Mouse (Mus musculus): Measurements from ENCODE around the gene Col1a2.

GRCm38 (mm10) chr6:4505158-4505997, 764 bp downstream of the Col1a2 start:
- TF ChIP-seq CTCF (IDR thresholded peaks at IDR 0.05 in 2 of 3, conservative IDR thresholded peaks at IDR 0.05 in 1 of 3; ENCODE audit: control insufficient read depth in 1 of 3, insufficient read depth in 1 of 3, low read depth in 2 of 3, low read length in 3 of 3, poor library complexity in 1 of 3, severe bottlenecking in 1 of 3) (no peak), MYB (IDR thresholded peaks at IDR 0.05; ENCODE audit: low read depth, low read length) (no peak), MEF2A (IDR thresholded peaks at IDR 0.05; ENCODE audit: extremely low read depth, insufficient replicate concordance, low read depth, low read length, poor library complexity, severe bottlenecking) (no peak), GABPA (IDR thresholded peaks at IDR 0.05; ENCODE audit: low read depth, low read length) (no peak), HCFC1 (IDR thresholded peaks at IDR 0.05; ENCODE audit: low read depth, low read length) (no peak), MAX (IDR thresholded peaks at IDR 0.05; ENCODE audit: low read length) (no peak), MAFK (IDR thresholded peaks at IDR 0.05; ENCODE audit: borderline replicate concordance, low read depth, low read length) (no peak), E2F4 (IDR thresholded peaks at IDR 0.05; ENCODE audit: borderline replicate concordance, low read depth, low read length) (no peak), CHD1 (IDR thresholded peaks at IDR 0.05; ENCODE audit: low read depth, low read length) (no peak), KAT2A (conservative IDR thresholded peaks at IDR 0.05; ENCODE audit: low read depth, low read length) (no peak), POLR2AphosphoS5 (IDR thresholded peaks at IDR 0.05; ENCODE audit: borderline replicate concordance, low read depth, low read length) (no peak), POLR2A (IDR thresholded peaks at IDR 0.05; ENCODE audit: control insufficient read depth in 1 of 2, insufficient read depth in 1 of 2, low read depth in 1 of 2, low read length in 2 of 2, poor library complexity in 1 of 2) (no peak), UBTF (IDR thresholded peaks at IDR 0.05; ENCODE audit: borderline replicate concordance, insufficient read depth, low read depth, low read length) (no peak), CHD2 (IDR thresholded peaks at IDR 0.05; ENCODE audit: low read length) (no peak)

All from MEL (cell line).